Mouse (Mus musculus) cortical plate, adult 2 months (tissue): ENCODE results near the gene Pold3.

Source experiments
- CTCF ChIP-seq: fragments of 200-500 bp; IDR thresholded peaks from 2 replicates; pipeline ENCODE4 v1.5.1; 2011; ENCODE audit warnings: mild to moderate bottlenecking, control low read depth, low read length; ENCODE audit not compliant: insufficient read depth; ENCODE audit errors: extremely low read depth
- POLR2A ChIP-seq: fragments of 200-500 bp; IDR thresholded peaks from 2 replicates; pipeline ENCODE4 v1.6.1; 2011; ENCODE audit warnings: mild to moderate bottlenecking, low read length, control low read depth; ENCODE audit not compliant: insufficient read depth; ENCODE audit errors: extremely low read depth

- TF ChIP-seq CTCF, result no peak
- no peak for TF ChIP-seq POLR2A
These were observed 16.7 kb downstream of the Pold3 start for GRCm38 (mm10) chr7:100104677-100105076.
